In genomic region chr13:42759170-42759569, GRCm38 (mm10) we compare ENCODE assay signal across 16 mouse cellular contexts.
A peak's percentile ranks its signal among the peaks of the same experiment; 100 is the strongest.
DNase-seq lines count a peak whose midpoint lies in the region; ATAC-seq and TF ChIP-seq lines count a peak whose summit lies in the region.
"Had no signal": no experiment of that assay in that cellular context is flagged by ENCODE, and none has a peak within 500 bp of the region (broad histone marks: within the 10 kb centered on the region; RNA-seq: fewer than 3 reads in every experiment).

No protein-coding gene starts in this region.

- no peak for ATAC-seq in embryonic facial prominence, embryonic 14.5 days (ENCODE audit: low read depth)
- peak; percentile 49; the same call in 1 of the 2 replicates for ATAC-seq in neural tube, embryonic 14.5 days (ENCODE audit: low read depth)
- no peak for ATAC-seq in midbrain, postnatal 0 days (ENCODE audit: low FRiP score)
- ATAC-seq: intestine, postnatal 0 days had no signal

- no peak overlapping the region for H3K27ac ChIP-seq in embryonic facial prominence, embryonic 14.5 days (replicated peaks; ENCODE audit: low read depth, low read length)
- H3K27ac ChIP-seq in embryonic facial prominence, embryonic 10.5 days (replicated peaks): no peak overlapping the region; the same call in 1 of the 2 replicates
- H3K27ac ChIP-seq in layer of hippocampus, adult 2 months: no peak overlapping the region; the same call in 1 of the 2 replicates
- H3K27ac ChIP-seq in neural tube, embryonic 14.5 days (ENCODE audit: low read depth, low read length): no peak overlapping the region
- no peak overlapping the region for H3K27ac ChIP-seq in midbrain, postnatal 0 days (ENCODE audit: low read depth, low read length)
- H3K27ac ChIP-seq: liver, embryonic 15.5 days; stomach, postnatal 0 days had no signal

- H3K4me2 ChIP-seq in embryonic facial prominence, embryonic 14.5 days (ENCODE audit: low read depth, low read length): no peak overlapping the region
- H3K4me2 ChIP-seq in neural tube, embryonic 14.5 days (ENCODE audit: low read depth, low read length): no peak overlapping the region
- no peak overlapping the region for H3K4me2 ChIP-seq in midbrain, postnatal 0 days (ENCODE audit: low read depth, low read length, poor library complexity, severe bottlenecking)
- H3K4me2 ChIP-seq: liver, embryonic 15.5 days had no signal

- TF ChIP-seq CTCF in layer of hippocampus, adult 2 months (conservative IDR thresholded peaks at IDR 0.05): no peak
- TF ChIP-seq CTCF in midbrain, postnatal 0 days (IDR thresholded peaks at IDR 0.05): no peak

- no peak overlapping the region for H3K9ac ChIP-seq in embryonic facial prominence, embryonic 14.5 days (ENCODE audit: low read depth, low read length)
- no peak overlapping the region for H3K9ac ChIP-seq in neural tube, embryonic 14.5 days (replicated peaks; ENCODE audit: low read depth, low read length)
- no peak overlapping the region for H3K9ac ChIP-seq in midbrain, postnatal 0 days (replicated peaks; ENCODE audit: low read length, poor library complexity, severe bottlenecking)
- H3K9ac ChIP-seq: liver, embryonic 15.5 days had no signal

- peaks cover 6% of the 10 kb centered on the region for H3K4me1 ChIP-seq in embryonic facial prominence, embryonic 14.5 days (ENCODE audit: control insufficient read depth, insufficient read depth, low read length)
- H3K4me1 ChIP-seq in embryonic facial prominence, embryonic 10.5 days: peaks cover 26% of the 10 kb centered on the region
- H3K4me1 ChIP-seq in neural tube, embryonic 14.5 days (ENCODE audit: control insufficient read depth, insufficient read depth, low read length): peaks cover 10% of the 10 kb centered on the region; the same call in 1 of the 2 replicates
- H3K4me1 ChIP-seq in midbrain, postnatal 0 days (ENCODE audit: insufficient read depth, low read length): no peaks in the 10 kb centered on the region; the same call in 1 of the 2 replicates
- H3K4me1 ChIP-seq: liver, embryonic 15.5 days had no signal

- WGBS in embryonic facial prominence, embryonic 14.5 days: 64% methylated on average over 5 of the region's 5 CpGs
- WGBS in embryonic facial prominence, embryonic 10.5 days: 90% methylated on average over 5 of the region's 5 CpGs
- WGBS in neural tube, embryonic 14.5 days: 76% methylated on average over 5 of the region's 5 CpGs
- WGBS in midbrain, postnatal 0 days: 74% methylated on average over 5 of the region's 5 CpGs

- no peaks in the 10 kb centered on the region for H3K36me3 ChIP-seq in embryonic facial prominence, embryonic 14.5 days (ENCODE audit: control insufficient read depth, insufficient read depth, low read length)
- H3K36me3 ChIP-seq in embryonic facial prominence, embryonic 10.5 days (replicated peaks): no peaks in the 10 kb centered on the region
- no peaks in the 10 kb centered on the region for H3K36me3 ChIP-seq in neural tube, embryonic 14.5 days (ENCODE audit: control insufficient read depth, insufficient read depth, low read length)
- H3K36me3 ChIP-seq in midbrain, postnatal 0 days (ENCODE audit: insufficient read depth, low read length): no peaks in the 10 kb centered on the region
- H3K36me3 ChIP-seq: liver, embryonic 15.5 days had no signal

- H3K27me3 ChIP-seq in embryonic facial prominence, embryonic 14.5 days (replicated peaks; ENCODE audit: control insufficient read depth, insufficient read depth, low read length): no peaks in the 10 kb centered on the region
- H3K27me3 ChIP-seq in embryonic facial prominence, embryonic 10.5 days (replicated peaks; ENCODE audit: low read depth, poor library complexity, severe bottlenecking): no peaks in the 10 kb centered on the region
- no peaks in the 10 kb centered on the region for H3K27me3 ChIP-seq in neural tube, embryonic 14.5 days (ENCODE audit: control insufficient read depth, insufficient read depth, low read length)
- no peaks in the 10 kb centered on the region for H3K27me3 ChIP-seq in midbrain, postnatal 0 days (ENCODE audit: insufficient read depth, low read length)
- H3K27me3 ChIP-seq: liver, embryonic 15.5 days had no signal

- H3K9me3 ChIP-seq in embryonic facial prominence, embryonic 14.5 days (ENCODE audit: control insufficient read depth, low read length): no peaks in the 10 kb centered on the region
- H3K9me3 ChIP-seq in embryonic facial prominence, embryonic 10.5 days: no peaks in the 10 kb centered on the region; the same call in 1 of the 2 replicates
- no peaks in the 10 kb centered on the region for H3K9me3 ChIP-seq in neural tube, embryonic 14.5 days (ENCODE audit: control insufficient read depth, low read length)
- H3K9me3 ChIP-seq in midbrain, postnatal 0 days (ENCODE audit: low read length): no peaks in the 10 kb centered on the region
- H3K9me3 ChIP-seq: liver, embryonic 15.5 days had no signal

- DNase-seq in embryonic facial prominence, embryonic 14.5 days (ENCODE audit: low spot score): peak; percentile 53
- no peak for DNase-seq in embryonic facial prominence, embryonic 10.5 days (ENCODE audit: low spot score)
- DNase-seq in layer of hippocampus, adult 11-12 months (ENCODE audit: low spot score): peak; percentile 32
- DNase-seq in layer of hippocampus, adult 2 months (ENCODE audit: low spot score in 2 of 2): no peak
- no peak for DNase-seq in neural tube, embryonic 10.5 days (ENCODE audit: extremely low spot score, low spot score)
- DNase-seq in midbrain, postnatal 0 days (ENCODE audit: low spot score): peak; percentile 56
- DNase-seq in heart, postnatal 4 days: no peak
- DNase-seq: gastrocnemius, postnatal 14 days; heart, postnatal 14 days; kidney, postnatal 4 days; lung, postnatal 4 days; thymus, postnatal 4 days had no signal

- no peak overlapping the region for H3K4me3 ChIP-seq in embryonic facial prominence, embryonic 14.5 days (ENCODE audit: low read depth, low read length)
- no peak overlapping the region for H3K4me3 ChIP-seq in embryonic facial prominence, embryonic 10.5 days
- H3K4me3 ChIP-seq in layer of hippocampus, adult 2 months: no peak overlapping the region
- H3K4me3 ChIP-seq in neural tube, embryonic 14.5 days (ENCODE audit: low read depth, low read length): no peak overlapping the region
- H3K4me3 ChIP-seq in midbrain, postnatal 0 days (ENCODE audit: low read depth, low read length): no peak overlapping the region
- H3K4me3 ChIP-seq: liver, embryonic 15.5 days had no signal

Comparison
In these comparisons a context has a peak if more than half of its experiments do, and no peak if none do; other contexts are left out.
1. DNase-seq: peak in embryonic facial prominence, embryonic 14.5 days (single experiment), layer of hippocampus, adult 11-12 months (single experiment) and midbrain, postnatal 0 days (single experiment); none in embryonic facial prominence, embryonic 10.5 days (single experiment), layer of hippocampus, adult 2 months (0 of 2), neural tube, embryonic 10.5 days (single experiment) and heart, postnatal 4 days (single experiment).